Mouse (Mus musculus) retina, embryonic 14.5 days (tissue): ENCODE data around the gene Myo16.

ENCODE experiments used
- DNase-seq: peaks from one replicate; pipeline ENCODE4 v3.0.0-alpha.2; 2015; ENCODE audit warnings: low spot score

Gene Myo16

GRCm38 (mm10) chr8:10175976-10176375, 22.3 kb downstream of the Myo16 start:
- no peak for DNase-seq

- DNase-seq: no peak
These were observed 23.4 kb downstream of the Myo16 start for GRCm38 (mm10) chr8:10177131-10177530.

- DNase-seq: no peak
These were observed 25.3 kb downstream of the Myo16 start for GRCm38 (mm10) chr8:10178986-10179385.

- DNase-seq: no peak
These were observed 36.9 kb downstream of the Myo16 start for GRCm38 (mm10) chr8:10190607-10191006.

GRCm38 (mm10) chr8:10198164-10198563, 44.5 kb downstream of the Myo16 start:
- DNase-seq: peak; percentile 60

GRCm38 (mm10) chr8:10199301-10199700, 45.6 kb downstream of the Myo16 start:
- no peak for DNase-seq

- DNase-seq: no peak
These were observed 46.3 kb downstream of the Myo16 start for GRCm38 (mm10) chr8:10200042-10200441.

GRCm38 (mm10) chr8:10215023-10215422, 61.3 kb downstream of the Myo16 start:
- no peak for DNase-seq

GRCm38 (mm10) chr8:10219761-10220276, 66.1 kb downstream of the Myo16 start:
- DNase-seq: no peak

- no peak for DNase-seq
These were observed 69.1 kb downstream of the Myo16 start for GRCm38 (mm10) chr8:10222770-10223169.

- DNase-seq: no peak
These were observed 70.0 kb downstream of the Myo16 start for GRCm38 (mm10) chr8:10223528-10224194.

- no peak for DNase-seq
These were observed 70.7 kb downstream of the Myo16 start for GRCm38 (mm10) chr8:10224305-10224971.

- peak; percentile 22 for DNase-seq
These were observed 71.3 kb downstream of the Myo16 start for GRCm38 (mm10) chr8:10225018-10225417.

GRCm38 (mm10) chr8:10230746-10231369, 77.1 kb downstream of the Myo16 start:
- peak; percentile 80 for DNase-seq

GRCm38 (mm10) chr8:10234516-10234915, 80.8 kb downstream of the Myo16 start:
- no peak for DNase-seq

GRCm38 (mm10) chr8:10243344-10243743, 89.6 kb downstream of the Myo16 start:
- no peak for DNase-seq

- DNase-seq: peak; percentile 67
These were observed 95.4 kb downstream of the Myo16 start for GRCm38 (mm10) chr8:10249156-10249555.

- DNase-seq: no peak
These were observed 102.0 kb downstream of the Myo16 start for GRCm38 (mm10) chr8:10255741-10256140.

- no peak for DNase-seq
These were observed 102.9 kb downstream of the Myo16 start for GRCm38 (mm10) chr8:10256563-10256962.

- DNase-seq: no peak
These were observed 116.4 kb downstream of the Myo16 start for GRCm38 (mm10) chr8:10270094-10270493.

- DNase-seq: no peak
These were observed 138.9 kb downstream of the Myo16 start for GRCm38 (mm10) chr8:10292600-10292999.

GRCm38 (mm10) chr8:10300797-10301196, 147.1 kb downstream of the Myo16 start:
- DNase-seq: peak; percentile 49

- DNase-seq: no peak
These were observed 149.3 kb downstream of the Myo16 start for GRCm38 (mm10) chr8:10303061-10303460.
